Mouse (Mus musculus): ENCODE measurements around the gene Adcy4. TPM values are rescaled to one million over a fixed set of nuclear protein-coding genes. Genes with fewer than 3 reads are reported as not detected.

Adcy4 gene
- polyA plus RNA-seq, 1 experiment, result 18.0 TPM

DNA sequence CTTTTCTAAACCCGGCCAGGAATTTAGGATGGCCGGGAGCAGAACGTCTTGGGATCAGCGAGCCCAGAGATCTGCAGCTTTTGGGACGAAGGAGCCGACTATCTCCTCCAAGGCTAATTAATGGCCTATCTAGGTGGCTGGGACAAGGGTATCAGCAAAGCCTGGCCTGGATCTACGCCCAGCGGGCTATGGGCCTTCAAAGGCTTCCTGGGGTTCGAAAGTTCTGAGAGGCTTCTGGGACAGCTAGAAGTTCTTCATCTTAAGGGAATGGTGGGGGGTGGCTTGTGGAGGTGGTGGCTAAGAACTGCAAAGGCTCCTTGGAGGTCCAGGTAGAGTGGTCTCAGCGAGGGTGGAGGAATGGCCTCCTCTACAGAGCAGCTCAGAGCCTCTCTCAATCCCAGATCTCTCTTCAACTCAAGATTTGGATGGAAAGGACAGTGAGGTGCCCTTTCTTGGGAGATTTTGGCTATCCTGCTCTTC lies 40.1 kb upstream of the Adcy4 start:
- TF ChIP-seq POLR2A (IDR thresholded peaks at IDR 0.05; ENCODE audit: low read depth, low read length) (peak; percentile 39; the same call in 1 of the 2 replicates), CTCF (IDR thresholded peaks at IDR 0.05; ENCODE audit: borderline replicate concordance, insufficient read depth, low read length) (no peak)

DNA sequence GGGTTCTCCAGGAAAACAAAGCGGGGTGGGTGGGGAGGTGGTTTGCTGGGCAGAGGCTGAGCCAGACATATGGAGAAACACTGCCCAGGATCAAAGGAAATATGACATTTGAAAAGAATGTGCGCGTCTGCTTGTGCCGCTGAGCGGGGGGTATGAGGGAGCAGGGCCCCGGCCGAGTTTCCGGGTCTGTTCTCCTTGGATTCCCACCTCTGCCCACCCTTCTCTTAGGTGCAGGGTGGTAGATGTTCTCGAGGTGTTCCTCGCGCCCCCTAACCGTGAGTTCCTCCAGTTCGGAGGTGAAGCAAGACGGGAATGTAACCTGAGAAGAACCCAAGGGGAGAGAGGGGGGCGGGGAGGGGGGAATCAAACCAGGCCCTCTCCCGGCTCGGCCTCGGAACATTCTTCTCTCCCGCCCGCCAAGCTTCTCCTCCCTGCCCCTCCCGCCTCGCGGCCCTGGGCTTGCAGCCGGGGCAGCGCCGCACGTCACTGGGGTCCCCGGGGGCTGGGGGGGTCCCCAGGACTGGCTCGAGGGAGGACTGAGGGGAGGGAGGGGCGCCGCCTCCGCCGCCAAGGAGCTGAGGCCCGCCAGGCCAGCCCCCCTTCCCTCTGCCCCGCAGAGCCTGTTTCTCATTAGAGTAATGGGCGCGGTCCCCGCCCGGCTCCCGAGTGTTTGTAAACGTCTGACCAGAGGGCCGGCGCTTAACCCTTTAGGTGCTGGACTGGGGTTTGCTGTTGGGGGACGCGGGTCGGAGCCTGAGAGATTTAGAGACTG lies 39.3 kb upstream of the Adcy4 start, which contains the start of gene Nfatc4:
Gene Nfatc4 (plus strand): TSS at position 154 of the 772 bp plus-strand sequence.
- Histone ChIP-seq H3K4me1 (ENCODE audit: control insufficient read depth, insufficient read depth, low read length) (no peaks in the 10 kb centered on the region), H3K27ac (ENCODE audit: insufficient read depth, low read length) (peak within 1 kb of the TSS; percentile 99), H3K4me3 (ENCODE audit: insufficient read depth, low read length) (peak within 1 kb of the TSS; percentile 44)
- TF ChIP-seq POLR2A (IDR thresholded peaks at IDR 0.05; ENCODE audit: low read depth, low read length) (peak; percentile 7; the same call in 1 of the 2 replicates), CTCF (IDR thresholded peaks at IDR 0.05; ENCODE audit: borderline replicate concordance, insufficient read depth, low read length) (no peak)

More for the DNA sequence above, 40.1 kb upstream of the Adcy4 start:
- Histone ChIP-seq H3K4me1 (ENCODE audit: control insufficient read depth, insufficient read depth, low read length) (no peaks in the 10 kb centered on the region), H3K4me3 (ENCODE audit: insufficient read depth, low read length) (peak overlapping the region; percentile 44), H3K27ac (ENCODE audit: insufficient read depth, low read length) (peak overlapping the region; percentile 99)

- Histone ChIP-seq H3K4me1 (ENCODE audit: control insufficient read depth, insufficient read depth, low read length) (no peaks in the 10 kb centered on the region), H3K4me3 (ENCODE audit: insufficient read depth, low read length) (peak overlapping the region; percentile 31), H3K27ac (ENCODE audit: insufficient read depth, low read length) (peak overlapping the region; percentile 99)
- peak; percentile 89 for TF ChIP-seq CTCF (IDR thresholded peaks at IDR 0.05; ENCODE audit: borderline replicate concordance, insufficient read depth, low read length)
- TF ChIP-seq POLR2A (IDR thresholded peaks at IDR 0.05; ENCODE audit: low read depth, low read length), result peak; percentile 40; the same call in 1 of the 2 replicates
These were observed 38.6 kb upstream of the Adcy4 start for GRCm38 (mm10) chr14:55822435-55822990.

DNA sequence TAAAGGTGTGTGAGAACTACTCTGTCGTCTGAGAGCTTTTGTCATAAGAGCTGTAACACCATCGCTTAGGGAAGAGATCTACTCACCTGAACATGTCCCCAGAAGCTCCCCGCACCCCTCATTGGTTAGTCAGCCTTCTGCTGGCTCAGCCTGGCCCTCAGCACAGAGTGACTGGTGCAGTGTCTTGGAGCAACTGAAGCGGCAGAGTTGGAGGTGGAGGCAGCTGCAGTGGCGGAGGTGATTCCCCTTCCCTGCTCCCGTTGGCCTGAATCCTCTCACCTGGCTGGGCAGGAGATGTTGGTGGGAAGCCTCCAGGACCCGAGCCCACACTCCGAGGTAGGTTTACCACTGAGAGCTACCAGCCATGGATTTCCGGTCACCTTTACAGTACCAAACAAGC lies 36.7 kb upstream of the Adcy4 start:
- H3K4me3 ChIP-seq (ENCODE audit: insufficient read depth, low read length), result no peak overlapping the region
- no peak for TF ChIP-seq CTCF (IDR thresholded peaks at IDR 0.05; ENCODE audit: borderline replicate concordance, insufficient read depth, low read length)
- TF ChIP-seq POLR2A (IDR thresholded peaks at IDR 0.05; ENCODE audit: low read depth, low read length), result no peak
- H3K4me1 ChIP-seq (ENCODE audit: control insufficient read depth, insufficient read depth, low read length), result no peaks in the 10 kb centered on the region
- H3K27ac ChIP-seq (ENCODE audit: insufficient read depth, low read length), result no peak overlapping the region

DNA sequence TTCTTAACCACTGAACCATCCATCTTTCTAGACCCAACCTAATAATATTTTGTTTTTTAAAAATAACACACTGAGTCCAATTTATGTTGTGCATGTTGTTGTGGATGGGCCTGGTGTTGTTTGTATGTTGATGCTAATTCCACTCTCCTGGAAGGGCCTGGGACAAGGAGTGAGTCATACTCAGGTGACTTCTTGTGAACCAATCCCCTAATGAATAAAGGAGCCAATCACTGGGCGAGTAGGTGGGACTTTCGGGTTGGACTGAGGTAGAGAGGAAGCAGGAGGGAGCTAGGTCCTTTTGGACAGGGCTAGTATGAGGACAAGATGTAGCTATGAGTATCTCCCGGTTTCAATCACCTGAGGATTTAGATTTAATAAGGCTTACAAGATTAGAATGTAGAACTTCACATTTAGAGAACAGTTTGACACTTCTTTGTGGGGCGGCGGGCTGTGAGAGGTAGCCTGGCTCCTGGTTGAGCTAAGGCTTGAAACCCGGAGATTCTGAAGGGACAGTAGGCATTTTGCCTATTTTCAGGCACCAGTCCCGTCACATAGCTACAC lies 36.0 kb upstream of the Adcy4 start:
- Histone ChIP-seq H3K4me3 (ENCODE audit: insufficient read depth, low read length) (no peak overlapping the region), H3K4me1 (ENCODE audit: control insufficient read depth, insufficient read depth, low read length) (no peaks in the 10 kb centered on the region), H3K27ac (ENCODE audit: insufficient read depth, low read length) (no peak overlapping the region)
- TF ChIP-seq POLR2A (IDR thresholded peaks at IDR 0.05; ENCODE audit: low read depth, low read length) (no peak), CTCF (IDR thresholded peaks at IDR 0.05; ENCODE audit: borderline replicate concordance, insufficient read depth, low read length) (no peak)

DNA sequence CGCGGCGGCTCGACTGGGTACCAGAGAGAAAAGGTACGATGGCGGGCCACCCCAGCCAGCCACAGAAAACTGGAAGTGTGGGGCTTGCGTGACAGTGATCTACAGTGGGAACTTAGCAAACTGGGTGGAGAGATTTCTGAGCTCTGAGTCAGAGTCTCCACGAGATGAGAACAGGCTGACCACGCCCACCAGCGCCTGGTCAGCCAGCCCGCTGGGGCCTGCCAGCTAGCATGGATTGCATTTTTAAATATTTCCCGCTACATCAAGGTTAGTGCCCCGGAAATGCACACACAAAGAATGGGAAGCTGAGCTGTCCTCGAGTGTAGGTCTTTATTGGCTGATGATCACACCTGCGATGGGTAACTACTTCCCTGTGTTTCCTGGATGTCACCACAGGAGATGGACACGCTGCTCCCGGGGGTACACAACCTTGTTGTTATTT lies 31.4 kb upstream of the Adcy4 start:
- no peaks in the 10 kb centered on the region for H3K4me1 ChIP-seq (ENCODE audit: control insufficient read depth, insufficient read depth, low read length)
- peak overlapping the region; percentile 22 for H3K4me3 ChIP-seq (ENCODE audit: insufficient read depth, low read length)
- TF ChIP-seq CTCF (IDR thresholded peaks at IDR 0.05; ENCODE audit: borderline replicate concordance, insufficient read depth, low read length) (no peak), POLR2A (IDR thresholded peaks at IDR 0.05; ENCODE audit: low read depth, low read length) (peak; percentile 59)
- peak overlapping the region; percentile 79 for H3K27ac ChIP-seq (ENCODE audit: insufficient read depth, low read length)

DNA sequence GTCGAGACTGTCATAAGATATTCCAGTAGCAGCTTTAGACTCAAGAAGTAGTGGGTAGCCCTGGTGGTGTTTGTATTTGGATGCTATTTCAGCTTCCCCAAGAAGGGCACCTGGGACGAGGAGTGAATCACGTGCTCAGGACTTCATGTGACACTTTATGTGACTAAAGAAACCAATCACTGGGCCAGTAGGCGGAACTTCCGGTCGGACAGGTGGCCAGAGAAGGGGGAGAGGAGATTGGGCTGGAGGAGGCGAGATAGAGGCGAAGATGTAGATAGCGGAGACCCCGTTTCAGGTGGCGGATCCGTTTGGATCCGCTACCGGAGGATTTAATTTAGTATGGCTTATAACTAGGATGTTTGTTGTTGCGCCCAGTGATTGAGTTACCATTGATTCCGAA lies 31.0 kb upstream of the Adcy4 start:
- TF ChIP-seq CTCF (IDR thresholded peaks at IDR 0.05; ENCODE audit: borderline replicate concordance, insufficient read depth, low read length) (no peak), POLR2A (IDR thresholded peaks at IDR 0.05; ENCODE audit: low read depth, low read length) (no peak)
- Histone ChIP-seq H3K4me3 (ENCODE audit: insufficient read depth, low read length) (peak overlapping the region; percentile 22), H3K4me1 (ENCODE audit: control insufficient read depth, insufficient read depth, low read length) (no peaks in the 10 kb centered on the region), H3K27ac (ENCODE audit: insufficient read depth, low read length) (peak overlapping the region; percentile 79)

DNA sequence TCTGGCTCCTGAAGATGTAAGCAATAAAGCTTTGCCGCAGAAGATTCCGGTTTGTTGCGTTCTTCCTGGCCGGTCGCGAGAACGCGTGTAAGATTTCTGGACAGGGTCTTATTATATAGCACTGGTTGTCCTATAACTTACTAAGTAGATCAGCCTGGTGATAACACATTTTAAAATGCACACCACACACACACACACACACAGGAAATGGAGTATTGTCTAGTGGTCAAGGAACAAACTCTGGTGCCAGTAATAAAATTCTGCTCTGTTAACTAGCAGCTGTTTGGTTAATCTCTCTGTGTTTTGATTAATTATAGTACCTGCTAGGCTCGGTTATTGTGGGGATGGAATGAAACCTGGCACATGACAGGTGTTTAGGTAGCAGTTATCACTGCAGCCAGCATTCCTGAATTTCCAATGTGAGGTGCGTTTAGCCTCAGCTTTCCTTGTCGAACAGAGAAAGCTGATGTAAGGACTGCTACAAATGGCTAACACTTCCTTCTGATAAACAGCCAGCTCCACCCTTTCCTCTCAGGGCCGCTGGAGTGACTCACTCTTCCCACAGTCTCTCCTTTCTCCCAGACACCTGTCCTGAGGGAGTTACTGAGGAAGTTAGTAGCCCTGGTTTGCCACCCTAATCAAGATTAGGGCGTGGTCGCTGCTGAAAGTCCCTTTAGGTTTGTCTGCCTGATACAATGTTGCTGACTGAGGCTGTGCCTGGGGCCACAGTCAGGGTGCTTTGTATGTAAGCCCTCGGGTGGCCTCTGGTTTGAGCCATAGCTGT lies 11.7 kb upstream of the Adcy4 start:
- Histone ChIP-seq H3K4me1 (ENCODE audit: control insufficient read depth, insufficient read depth, low read length) (peaks cover 3% of the 10 kb centered on the region; the same call in 1 of the 2 replicates), H3K4me3 (ENCODE audit: insufficient read depth, low read length) (no peak overlapping the region), H3K27ac (ENCODE audit: insufficient read depth, low read length) (no peak overlapping the region)
- TF ChIP-seq POLR2A (IDR thresholded peaks at IDR 0.05; ENCODE audit: low read depth, low read length) (no peak), CTCF (IDR thresholded peaks at IDR 0.05; ENCODE audit: borderline replicate concordance, insufficient read depth, low read length) (no peak)

- no peak overlapping the region for H3K4me3 ChIP-seq (ENCODE audit: insufficient read depth, low read length)
- H3K4me1 ChIP-seq (ENCODE audit: control insufficient read depth, insufficient read depth, low read length), result peaks cover 3% of the 10 kb centered on the region; the same call in 1 of the 2 replicates
- no peak overlapping the region for H3K27ac ChIP-seq (ENCODE audit: insufficient read depth, low read length)
- no peak for TF ChIP-seq POLR2A (IDR thresholded peaks at IDR 0.05; ENCODE audit: low read depth, low read length)
These were observed 10.1 kb upstream of the Adcy4 start for GRCm38 (mm10) chr14:55793946-55794345.
